Mouse (Mus musculus) right cerebral cortex, postnatal 25 days (tissue): ENCODE data around the gene Zfp667.
A peak's percentile ranks its signal among the peaks of the same experiment; 100 is the strongest.

ENCODE experiments used
- DNase-seq: peaks from one replicate; pipeline ENCODE4 v3.0.0; 2022

Zfp667 gene

GRCm38 (mm10) chr7:6330458-6331232 lies 44.3 kb downstream of the Zfp667 start:
- DNase-seq: peak; percentile 15

- DNase-seq: peak; percentile 89
These were observed 45.0 kb downstream of the Zfp667 start, which contains the start of gene Zfp583 for GRCm38 (mm10) chr7:6331233-6331956. Zfp583 (minus strand) TSS chr7:6331285.

GRCm38 (mm10) chr7:6339865-6340264 lies 53.5 kb downstream of the Zfp667 start:
- DNase-seq: no peak

- peak; percentile 87 for DNase-seq
These were observed 57.2 kb downstream of the Zfp667 start, which contains the start of gene Gm3854 for GRCm38 (mm10) chr7:6343501-6344071. Gm3854 (plus strand) TSS chr7:6343759.

- no peak for DNase-seq
These were observed 57.7 kb downstream of the Zfp667 start for GRCm38 (mm10) chr7:6344124-6344523.
